Mouse (Mus musculus): ENCODE measurements at regions not wholly inside any gene's neighbourhood (a gene's known extent, or its start where the extent isn't known, plus 50 kb on each side); places are given as distances from the start of the nearest gene placed in this dataset.

DNA sequence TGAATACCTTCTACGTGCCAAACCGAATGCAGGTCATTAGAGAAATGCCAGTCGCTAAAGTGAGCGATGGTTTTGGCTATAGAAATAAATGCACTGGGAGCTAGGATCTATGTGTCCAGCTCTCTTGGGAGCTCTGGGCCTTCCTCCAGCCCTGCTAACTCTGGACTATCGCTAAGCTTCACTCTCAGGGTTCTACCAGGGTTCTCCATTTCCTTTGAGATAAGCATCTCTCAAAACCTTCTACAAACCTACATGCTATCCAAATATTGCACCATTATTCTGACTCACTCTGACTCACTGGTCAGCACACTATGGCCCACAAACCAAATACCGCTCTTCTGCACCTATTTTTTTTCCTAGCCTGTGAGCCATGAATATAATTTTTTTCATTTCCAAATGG, 125.4 kb upstream of the Gnao1 start:
- H3K36me3 ChIP-seq (ENCODE audit: control insufficient read depth, insufficient read depth): no peaks in the 10 kb centered on the region
- H3K27me3 ChIP-seq (ENCODE audit: control insufficient read depth, insufficient read depth, insufficient read length): no peaks in the 10 kb centered on the region
- H3ac ChIP-seq (ENCODE audit: control insufficient read depth, insufficient read length): no peak overlapping the region
- H3K4me2 ChIP-seq (ENCODE audit: low read depth): no peak overlapping the region
- H3K4me3 ChIP-seq: no peak overlapping the region
- H3K79me2 ChIP-seq (ENCODE audit: control insufficient read depth, insufficient read depth): no peaks in the 10 kb centered on the region
- no peak for TF ChIP-seq REST (IDR thresholded peaks at IDR 0.05; ENCODE audit: insufficient read depth, insufficient read length)
- TF ChIP-seq POLR2AphosphoS2 (IDR thresholded peaks at IDR 0.05; ENCODE audit: insufficient read length, low read depth): no peak
- peak; percentile 77 for TF ChIP-seq CEBPB (IDR thresholded peaks at IDR 0.05; ENCODE audit: insufficient read depth, poor library complexity, severe bottlenecking)

DNA sequence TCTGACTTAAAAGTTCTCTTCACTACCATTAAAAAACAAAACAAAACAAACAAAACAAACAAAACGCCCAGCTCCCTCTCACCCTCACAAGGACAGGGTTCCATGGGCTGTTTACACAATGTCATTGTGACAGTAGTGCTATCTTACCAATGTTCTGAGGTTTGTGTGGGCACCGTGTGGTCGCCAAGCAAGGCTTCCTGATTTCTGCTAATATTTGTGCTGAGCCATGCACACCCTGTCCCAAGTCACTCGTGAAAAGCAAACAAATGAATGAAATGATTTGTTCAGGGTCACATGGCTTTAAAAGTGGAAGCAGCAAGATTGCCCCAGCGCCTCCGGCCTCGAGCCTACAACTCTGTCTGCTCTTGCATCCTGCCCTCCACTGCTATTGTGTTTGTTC, 120.9 kb upstream of the Gnao1 start:
- no peak overlapping the region for H3K4me3 ChIP-seq
- no peak overlapping the region for H3ac ChIP-seq (ENCODE audit: control insufficient read depth, insufficient read length)
- TF ChIP-seq USF1 (IDR thresholded peaks at IDR 0.05; ENCODE audit: low read depth) (no peak), CEBPB (IDR thresholded peaks at IDR 0.05; ENCODE audit: insufficient read depth, poor library complexity, severe bottlenecking) (no peak), POLR2AphosphoS2 (IDR thresholded peaks at IDR 0.05; ENCODE audit: insufficient read length, low read depth) (no peak), MAX (IDR thresholded peaks at IDR 0.05; ENCODE audit: low read depth) (no peak), TCF3 (IDR thresholded peaks at IDR 0.05; ENCODE audit: insufficient read length, low read depth) (no peak), MYOD1 (IDR thresholded peaks at IDR 0.05; ENCODE audit: control insufficient read depth in 1 of 3, insufficient read length in 2 of 3, low read depth in 2 of 3) (no peak), REST (IDR thresholded peaks at IDR 0.05; ENCODE audit: insufficient read depth, insufficient read length) (no peak), POLR2A (IDR thresholded peaks at IDR 0.05; ENCODE audit: insufficient read length, low read depth) (no peak), TCF12 (IDR thresholded peaks at IDR 0.05; ENCODE audit: insufficient read depth, poor library complexity, severe bottlenecking) (no peak), E2F4 (IDR thresholded peaks at IDR 0.05; ENCODE audit: insufficient read depth) (no peak), MYOG (IDR thresholded peaks at IDR 0.05; ENCODE audit: control insufficient read depth in 1 of 3, insufficient read depth in 1 of 3, insufficient read length in 2 of 3, low read depth in 2 of 3) (no peak), SRF (IDR thresholded peaks at IDR 0.05; ENCODE audit: control insufficient read depth, insufficient read length, low read depth) (no peak)
- H3K36me3 ChIP-seq (ENCODE audit: control insufficient read depth, insufficient read depth): no peaks in the 10 kb centered on the region
- H3K27me3 ChIP-seq (ENCODE audit: control insufficient read depth, insufficient read depth, insufficient read length): no peaks in the 10 kb centered on the region
- H3K4me2 ChIP-seq (ENCODE audit: low read depth): no peak overlapping the region
- no peaks in the 10 kb centered on the region for H3K79me2 ChIP-seq (ENCODE audit: control insufficient read depth, insufficient read depth)

DNA sequence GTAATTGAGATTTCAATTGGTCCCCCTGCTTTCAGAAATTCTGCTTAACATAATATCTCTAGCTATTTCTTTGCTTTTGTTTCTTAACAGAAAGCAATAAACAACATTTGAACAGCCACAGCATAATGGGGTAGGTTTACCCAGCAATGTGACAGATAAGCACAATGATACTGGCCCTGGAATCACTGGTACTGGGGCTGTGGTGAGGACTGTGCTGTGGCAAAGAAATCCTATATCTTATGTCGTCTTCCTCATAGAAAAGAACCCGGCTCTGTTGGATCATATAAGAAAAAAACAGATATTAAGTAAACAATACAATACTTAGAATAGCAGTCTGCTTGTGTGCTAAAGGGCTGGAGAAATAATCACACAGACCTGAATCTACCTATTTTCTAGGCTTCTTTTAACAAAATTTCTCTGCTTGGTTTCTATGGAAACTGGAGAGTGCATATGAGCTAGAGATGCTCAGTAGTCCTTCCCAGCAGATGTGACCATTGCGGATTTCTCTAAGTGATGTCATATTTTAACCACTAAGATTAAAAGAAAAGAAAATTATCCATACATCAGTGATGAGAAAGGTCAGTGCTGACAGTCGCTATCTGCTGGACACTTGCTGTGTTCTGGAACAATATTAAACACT, 119.8 kb upstream of the Gnao1 start:
- no peak for TF ChIP-seq REST (IDR thresholded peaks at IDR 0.05; ENCODE audit: insufficient read depth, insufficient read length)
- no peak for TF ChIP-seq SRF (IDR thresholded peaks at IDR 0.05; ENCODE audit: control insufficient read depth, insufficient read length, low read depth)
- no peak for TF ChIP-seq MYOD1 (IDR thresholded peaks at IDR 0.05; ENCODE audit: control insufficient read depth in 1 of 3, insufficient read length in 2 of 3, low read depth in 2 of 3)
- no peak for TF ChIP-seq E2F4 (IDR thresholded peaks at IDR 0.05; ENCODE audit: insufficient read depth)
- TF ChIP-seq CEBPB (IDR thresholded peaks at IDR 0.05; ENCODE audit: insufficient read depth, poor library complexity, severe bottlenecking): no peak
- TF ChIP-seq POLR2A (IDR thresholded peaks at IDR 0.05; ENCODE audit: insufficient read length, low read depth): no peak
- TF ChIP-seq TCF12 (IDR thresholded peaks at IDR 0.05; ENCODE audit: insufficient read depth, poor library complexity, severe bottlenecking): no peak
- TF ChIP-seq POLR2AphosphoS2 (IDR thresholded peaks at IDR 0.05; ENCODE audit: insufficient read length, low read depth): no peak
- TF ChIP-seq MYOG (IDR thresholded peaks at IDR 0.05; ENCODE audit: control insufficient read depth in 1 of 3, insufficient read depth in 1 of 3, insufficient read length in 2 of 3, low read depth in 2 of 3): no peak
- no peak for TF ChIP-seq USF1 (IDR thresholded peaks at IDR 0.05; ENCODE audit: low read depth)
- TF ChIP-seq MAX (IDR thresholded peaks at IDR 0.05; ENCODE audit: low read depth): no peak
- no peak for TF ChIP-seq TCF3 (IDR thresholded peaks at IDR 0.05; ENCODE audit: insufficient read length, low read depth)

DNA sequence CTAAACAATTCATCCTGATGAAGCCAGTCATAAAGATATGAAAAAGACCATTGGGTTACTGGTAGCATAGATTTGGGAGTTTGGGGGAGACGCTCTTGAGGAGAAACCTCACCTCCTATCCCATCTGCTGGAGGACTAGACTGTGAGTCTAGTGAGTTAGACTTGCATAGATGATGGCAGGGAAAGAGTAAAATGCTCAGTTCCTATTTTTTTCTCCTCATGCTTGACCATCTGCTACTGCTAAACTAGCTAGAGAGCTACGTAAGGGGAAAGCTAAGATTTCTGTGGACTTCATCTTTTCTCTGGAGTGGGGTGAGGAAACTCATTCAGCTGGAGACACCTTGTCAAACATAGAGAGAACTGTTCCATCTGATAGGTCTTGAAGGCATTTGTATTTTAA, 118.4 kb upstream of the Gnao1 start:
- no peak overlapping the region for H3ac ChIP-seq (ENCODE audit: control insufficient read depth, insufficient read length)
- no peaks in the 10 kb centered on the region for H3K79me2 ChIP-seq (ENCODE audit: control insufficient read depth, insufficient read depth)
- no peak overlapping the region for H3K4me2 ChIP-seq (ENCODE audit: low read depth)
- no peak overlapping the region for H3K4me3 ChIP-seq
- no peaks in the 10 kb centered on the region for H3K36me3 ChIP-seq (ENCODE audit: control insufficient read depth, insufficient read depth)
- TF ChIP-seq TCF12 (IDR thresholded peaks at IDR 0.05; ENCODE audit: insufficient read depth, poor library complexity, severe bottlenecking) (no peak), POLR2AphosphoS2 (IDR thresholded peaks at IDR 0.05; ENCODE audit: insufficient read length, low read depth) (no peak), SRF (IDR thresholded peaks at IDR 0.05; ENCODE audit: control insufficient read depth, insufficient read length, low read depth) (no peak), E2F4 (IDR thresholded peaks at IDR 0.05; ENCODE audit: insufficient read depth) (no peak), TCF3 (IDR thresholded peaks at IDR 0.05; ENCODE audit: insufficient read length, low read depth) (no peak), MYOG (IDR thresholded peaks at IDR 0.05; ENCODE audit: control insufficient read depth in 1 of 3, insufficient read depth in 1 of 3, insufficient read length in 2 of 3, low read depth in 2 of 3) (no peak), REST (IDR thresholded peaks at IDR 0.05; ENCODE audit: insufficient read depth, insufficient read length) (no peak), USF1 (IDR thresholded peaks at IDR 0.05; ENCODE audit: low read depth) (no peak), MYOD1 (IDR thresholded peaks at IDR 0.05; ENCODE audit: control insufficient read depth in 1 of 3, insufficient read length in 2 of 3, low read depth in 2 of 3) (no peak), CEBPB (IDR thresholded peaks at IDR 0.05; ENCODE audit: insufficient read depth, poor library complexity, severe bottlenecking) (no peak), POLR2A (IDR thresholded peaks at IDR 0.05; ENCODE audit: insufficient read length, low read depth) (no peak), MAX (IDR thresholded peaks at IDR 0.05; ENCODE audit: low read depth) (no peak)
- no peaks in the 10 kb centered on the region for H3K27me3 ChIP-seq (ENCODE audit: control insufficient read depth, insufficient read depth, insufficient read length)

More for the DNA sequence above, 119.8 kb upstream of the Gnao1 start:
- no peaks in the 10 kb centered on the region for H3K79me2 ChIP-seq (ENCODE audit: control insufficient read depth, insufficient read depth)
- no peak overlapping the region for H3K4me3 ChIP-seq
- no peak overlapping the region for H3ac ChIP-seq (ENCODE audit: control insufficient read depth, insufficient read length)
- H3K4me2 ChIP-seq (ENCODE audit: low read depth): no peak overlapping the region
- no peaks in the 10 kb centered on the region for H3K27me3 ChIP-seq (ENCODE audit: control insufficient read depth, insufficient read depth, insufficient read length)
- no peaks in the 10 kb centered on the region for H3K36me3 ChIP-seq (ENCODE audit: control insufficient read depth, insufficient read depth)

DNA sequence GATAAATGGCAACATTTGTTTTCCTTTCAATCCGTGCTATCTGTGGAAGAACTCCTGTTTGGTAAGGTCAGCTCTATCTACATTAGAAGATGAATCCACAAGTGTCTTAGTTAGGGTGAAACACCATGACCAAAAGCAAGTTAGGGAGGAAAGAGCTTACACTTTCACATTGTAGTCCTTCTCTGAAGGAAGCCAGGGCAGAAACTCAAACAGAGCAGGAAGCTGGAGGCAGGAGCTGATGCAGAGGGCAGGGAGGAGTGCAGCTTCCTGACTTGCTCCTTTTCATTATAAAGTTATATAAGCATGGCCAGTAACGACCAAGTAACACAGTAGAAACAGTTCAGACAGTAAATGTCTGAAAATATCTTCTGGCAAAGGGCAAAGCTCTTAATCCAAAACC, 117.9 kb upstream of the Gnao1 start:
- TF ChIP-seq POLR2AphosphoS2 (IDR thresholded peaks at IDR 0.05; ENCODE audit: insufficient read length, low read depth): no peak
- Histone ChIP-seq H3K27me3 (ENCODE audit: control insufficient read depth, insufficient read depth, insufficient read length) (no peaks in the 10 kb centered on the region), H3K4me2 (ENCODE audit: low read depth) (no peak overlapping the region), H3K4me3 (no peak overlapping the region), H3K79me2 (ENCODE audit: control insufficient read depth, insufficient read depth) (no peaks in the 10 kb centered on the region), H3K36me3 (ENCODE audit: control insufficient read depth, insufficient read depth) (no peaks in the 10 kb centered on the region), H3ac (ENCODE audit: control insufficient read depth, insufficient read length) (no peak overlapping the region)

Measured in myocyte (in vitro differentiated cells).